Mouse (Mus musculus) limb, embryonic 11.5 days (tissue): ENCODE results near the gene Hoxa6. TPM values are rescaled to one million over a fixed set of nuclear protein-coding genes. Genes with fewer than 3 reads are reported as not detected.

ENCODE experiments used
- ATAC-seq: fragments of 200-750 bp; cut with Nextera tagmentation; 2 replicates; pipeline ENCODE4 v1.8.0; 2017; ENCODE audit warnings: low read depth; ENCODE audit not compliant: insufficient number of reproducible peaks, low FRiP score, low TSS enrichment
- DNase-seq: peaks from one replicate; pipeline ENCODE4 v3.0.0-alpha.2; 2015; ENCODE audit warnings: low spot score
- H3K27ac ChIP-seq: fragments of 300-500 bp; sonication (generic); replicated peaks from 2 replicates; pipeline ENCODE4 v1.5.1; 2014; ENCODE audit warnings: low read depth, mild to moderate bottlenecking, low read length
- H3K27me3 ChIP-seq: fragments of 300-500 bp; sonication (generic); 2 replicates; pipeline ENCODE4 v1.6.1; 2014; ENCODE audit warnings: mild to moderate bottlenecking, low read length, mixed read lengths; ENCODE audit not compliant: control insufficient read depth, insufficient read depth
- H3K36me3 ChIP-seq: fragments of 300-500 bp; sonication (generic); 2 replicates; pipeline ENCODE4 v1.6.1; 2014; ENCODE audit warnings: mild to moderate bottlenecking, low read length, moderate library complexity, mixed read lengths; ENCODE audit not compliant: control insufficient read depth, insufficient read depth
- H3K4me1 ChIP-seq: fragments of 300-500 bp; sonication (generic); 2 replicates; pipeline ENCODE4 v1.6.1; 2014; ENCODE audit warnings: low read length, mixed read lengths; ENCODE audit not compliant: control insufficient read depth, insufficient read depth
- H3K4me2 ChIP-seq: fragments of 300-500 bp; sonication (generic); 2 replicates; pipeline ENCODE4 v1.6.1; 2014; ENCODE audit warnings: low read depth, mild to moderate bottlenecking, moderate library complexity; ENCODE audit not compliant: severe bottlenecking
- H3K4me3 ChIP-seq: fragments of 300-500 bp; sonication (generic); 2 replicates; pipeline ENCODE4 v1.5.1; 2014; ENCODE audit warnings: low read depth, low read length
- H3K9ac ChIP-seq: fragments of 300-500 bp; sonication (generic); 2 replicates; pipeline ENCODE4 v1.6.1; 2014; ENCODE audit warnings: mild to moderate bottlenecking, low read length
- H3K9me3 ChIP-seq: fragments of 300-500 bp; sonication (generic); 2 replicates; pipeline ENCODE4 v1.6.1; 2016; ENCODE audit warnings: low read length; ENCODE audit not compliant: control insufficient read depth
- whole genome bisulfite sequencing: fragments of 180-500 bp; shearing (Covaris S2); extraction: QIAGEN DNeasy Blood & Tissue Kit; methylation state at CpG from one replicate; pipeline ENCODE4 v1.1.7; 2014; 5-methylcytosine and 5-hydroxymethylcytosine counted together
- polyA plus RNA-seq: library from polyadenylated mRNA; unstranded; fragments of >200 nt; fragmentation: Nextera tagmentation; extraction: Ambion mirVana; gene quantifications from 2 replicates; pipeline ENCODE4 v1.2.1, GENCODE M21; 2014

Hoxa6 gene
- polyA plus RNA-seq, 1 experiment from 2014 or later = 4.6 TPM

GRCm38 (mm10) chr6:52162611-52163365 lies 45.7 kb downstream of the Hoxa6 start:
- DNase-seq (peak; percentile 48), ATAC-seq (no peak)
- no peaks in the 10 kb centered on the region for H3K36me3 ChIP-seq
- no peaks in the 10 kb centered on the region for H3K9me3 ChIP-seq
- peak overlapping the region; percentile 26 for H3K4me3 ChIP-seq
- peak overlapping the region; percentile 69 for H3K4me2 ChIP-seq
- WGBS = 7% methylated on average over 14 of the region's 14 CpGs
- H3K4me1 ChIP-seq = peaks cover 59% of the 10 kb centered on the region
- peak overlapping the region; percentile 23; the same call in 1 of the 2 replicates for H3K9ac ChIP-seq
- H3K27me3 ChIP-seq = peaks cover 18% of the 10 kb centered on the region
- H3K27ac ChIP-seq = no peak overlapping the region

- WGBS = 15% methylated on average over 1 of the region's 1 CpGs
- no peak overlapping the region for H3K4me3 ChIP-seq
- no peak overlapping the region for H3K4me2 ChIP-seq
- ATAC-seq = no peak
- no peak for DNase-seq
- no peak overlapping the region for H3K27ac ChIP-seq
- no peaks in the 10 kb centered on the region for H3K9me3 ChIP-seq
- H3K36me3 ChIP-seq = no peaks in the 10 kb centered on the region
- peaks cover 58% of the 10 kb centered on the region for H3K4me1 ChIP-seq
- no peak overlapping the region for H3K9ac ChIP-seq
- peaks cover 21% of the 10 kb centered on the region for H3K27me3 ChIP-seq
These were observed 46.5 kb downstream of the Hoxa6 start for GRCm38 (mm10) chr6:52162093-52162380.

- H3K9ac ChIP-seq = no peak overlapping the region
- DNase-seq = peak; percentile 23
- H3K27me3 ChIP-seq = peaks cover 23% of the 10 kb centered on the region
- H3K36me3 ChIP-seq = no peaks in the 10 kb centered on the region
- H3K9me3 ChIP-seq = no peaks in the 10 kb centered on the region
- peaks cover 58% of the 10 kb centered on the region for H3K4me1 ChIP-seq
- no peak overlapping the region for H3K4me3 ChIP-seq
- ATAC-seq = no peak
- WGBS = 7% methylated on average over 8 of the region's 8 CpGs
- no peak overlapping the region for H3K27ac ChIP-seq
- H3K4me2 ChIP-seq = peak overlapping the region; percentile 97; the same call in 1 of the 2 replicates
These were observed 47.0 kb downstream of the Hoxa6 start for GRCm38 (mm10) chr6:52161336-52162092.

- under 1% methylated on average over 30 of the region's 30 CpGs for WGBS
- Histone ChIP-seq H3K36me3 (no peaks in the 10 kb centered on the region), H3K4me1 (peaks cover 54% of the 10 kb centered on the region), H3K4me2 (peak overlapping the region; percentile 97), H3K4me3 (peak overlapping the region; percentile 12; the same call in 1 of the 2 replicates), H3K9me3 (no peaks in the 10 kb centered on the region), H3K27ac (peak overlapping the region; percentile 48), H3K9ac (0 out of 2 replicates have a peak overlapping the region, but pooled peaks have one; percentile 34), H3K27me3 (peaks cover 29% of the 10 kb centered on the region)
- peak; percentile 76 for DNase-seq
- peak; percentile 52; the same call in 1 of the 2 replicates for ATAC-seq
These were observed 47.8 kb downstream of the Hoxa6 start for GRCm38 (mm10) chr6:52160511-52161335.

GRCm38 (mm10) chr6:52159979-52160378 lies 48.5 kb downstream of the Hoxa6 start:
- ATAC-seq (no peak), DNase-seq (no peak)
- peaks cover 34% of the 10 kb centered on the region for H3K27me3 ChIP-seq
- no peaks in the 10 kb centered on the region for H3K9me3 ChIP-seq
- H3K36me3 ChIP-seq = no peaks in the 10 kb centered on the region
- H3K4me1 ChIP-seq = peaks cover 50% of the 10 kb centered on the region
- H3K9ac ChIP-seq = no peak overlapping the region
- peak overlapping the region; percentile 48; the same call in 1 of the 2 replicates for H3K27ac ChIP-seq
- WGBS = 4% methylated on average over 9 of the region's 9 CpGs
- peak overlapping the region; percentile 97 for H3K4me2 ChIP-seq
- H3K4me3 ChIP-seq = no peak overlapping the region

- Histone ChIP-seq H3K4me3 (peak overlapping the region; percentile 73), H3K27ac (no peak overlapping the region), H3K27me3 (peaks cover 40% of the 10 kb centered on the region), H3K4me1 (peaks cover 42% of the 10 kb centered on the region), H3K36me3 (no peaks in the 10 kb centered on the region), H3K9ac (no peak overlapping the region), H3K4me2 (peak overlapping the region; percentile 97), H3K9me3 (no peaks in the 10 kb centered on the region)
- DNase-seq = peak; percentile 52
- 4% methylated on average over 12 of the region's 12 CpGs for WGBS
- ATAC-seq = no peak
These were observed 49.3 kb downstream of the Hoxa6 start for GRCm38 (mm10) chr6:52159164-52159761.

GRCm38 (mm10) chr6:52158276-52159051 lies 50.1 kb downstream of the Hoxa6 start, which contains the start of gene Hoxa1:
TSS of gene Hoxa1 (minus strand) at chr6:52158317.
- ATAC-seq (peak; percentile 76), DNase-seq (peak; percentile 88)
- Histone ChIP-seq H3K4me3 (peak within 1 kb of the TSS; percentile 73), H3K27me3 (peaks cover 43% of the 10 kb centered on the region), H3K27ac (peak within 1 kb of the TSS; percentile 52), H3K4me2 (peak within 1 kb of the TSS; percentile 97), H3K4me1 (peaks cover 34% of the 10 kb centered on the region), H3K9ac (peak within 1 kb of the TSS; percentile 51), H3K9me3 (no peaks in the 10 kb centered on the region), H3K36me3 (no peaks in the 10 kb centered on the region)
- WGBS = under 1% methylated on average over 53 of the region's 55 CpGs
